Mouse (Mus musculus) liver, adult 2 months (tissue): ENCODE results near the gene Tanc1. TPM values are rescaled to one million over a fixed set of nuclear protein-coding genes. Genes with fewer than 3 reads are reported as not detected.

Experiments used
- DNase-seq: peaks from one replicate; pipeline ENCODE4 v3.0.0-alpha.2; 2011; ENCODE audit warnings: low read depth, low spot score; ENCODE audit errors: extremely low read depth
- H3K27ac ChIP-seq: fragments of 200-500 bp; replicated peaks from 2 replicates; pipeline ENCODE4 v1.5.1; 2012; ENCODE audit warnings: low read depth, mild to moderate bottlenecking, control low read depth, inconsistent platforms, low read length; ENCODE audit not compliant: insufficient read depth
- H3K27me3 ChIP-seq: fragments of 200-500 bp; 2 replicates; pipeline ENCODE4 v1.6.1; 2012; ENCODE audit warnings: mild to moderate bottlenecking, moderate library complexity, low read length, inconsistent platforms; ENCODE audit not compliant: control insufficient read depth, insufficient read depth
- H3K36me3 ChIP-seq: fragments of 200-500 bp; 2 replicates; pipeline ENCODE4 v1.6.1; 2012; ENCODE audit warnings: low read length, inconsistent platforms; ENCODE audit not compliant: control insufficient read depth, insufficient read depth
- H3K4me1 ChIP-seq: fragments of 200-500 bp; 2 replicates; pipeline ENCODE4 v1.6.1; 2011; ENCODE audit warnings: low read length; ENCODE audit not compliant: control insufficient read depth, insufficient read depth
- H3K4me3 ChIP-seq: fragments of 200-500 bp; 2 replicates; pipeline ENCODE4 v1.5.1; 2011; ENCODE audit warnings: low read depth, mild to moderate bottlenecking, control low read depth, low read length, moderate library complexity; ENCODE audit not compliant: insufficient read depth
- H3K79me2 ChIP-seq: fragments of 200-500 bp; 2 replicates; pipeline ENCODE4 v1.6.1; 2012; ENCODE audit warnings: inconsistent platforms, mild to moderate bottlenecking, low read length, moderate library complexity; ENCODE audit not compliant: control insufficient read depth, insufficient read depth
- H3K9ac ChIP-seq: fragments of 200-500 bp; 2 replicates; pipeline ENCODE4 v1.6.1; 2012; ENCODE audit warnings: low read depth, mild to moderate bottlenecking, control low read depth, inconsistent platforms, low read length
- CTCF ChIP-seq: fragments of 200-500 bp; IDR thresholded peaks from 2 replicates; pipeline ENCODE4 v1.5.1; 2011; ENCODE audit warnings: low read depth, low read length, control low read depth
- POLR2A ChIP-seq: fragments of 200-500 bp; IDR thresholded peaks from 2 replicates; pipeline ENCODE4 v1.6.1; 2011; ENCODE audit warnings: low read length, control low read depth; ENCODE audit not compliant: insufficient read depth; ENCODE audit errors: extremely low read depth
- WGBS: fragments of 180-500 bp; shearing (Covaris S2); methylation state at CpG from one replicate; pipeline ENCODE4 v1.1.7; 2018; 5-methylcytosine and 5-hydroxymethylcytosine counted together
- polyA plus RNA-seq: library from polyadenylated mRNA; depleted of rRNA; stranded (reverse); fragments of >200 nt; gene quantifications from 2 replicates; pipeline ENCODE4 v1.2.3, GENCODE M21; 2012
- total RNA-seq: library from RNA; depleted of rRNA; stranded (reverse); fragments of >200 nt; gene quantifications from 2 replicates; pipeline ENCODE4 v1.2.3, GENCODE M21; 2014

Gene Tanc1
- total and polyA plus RNA-seq, 2 experiments, result 2.7 to 5.0 TPM

- no peaks in the 10 kb centered on the region for H3K36me3 ChIP-seq
- peak; percentile 90 for DNase-seq
Observed at GRCm38 (mm10) chr2:59598286-59598685, 13.6 kb upstream of the Tanc1 start.

GRCm38 (mm10) chr2:59598894-59599293 lies 12.9 kb upstream of the Tanc1 start:
- H3K4me3 ChIP-seq, result no peak overlapping the region
- TF ChIP-seq CTCF (no peak), POLR2A (no peak)
- DNase-seq, result no peak
- no peak overlapping the region for H3K27ac ChIP-seq
- peaks cover 16% of the 10 kb centered on the region for H3K4me1 ChIP-seq
- no peaks in the 10 kb centered on the region for H3K36me3 ChIP-seq
- no peaks in the 10 kb centered on the region for H3K79me2 ChIP-seq
- no peaks in the 10 kb centered on the region for H3K27me3 ChIP-seq
- H3K9ac ChIP-seq, result no peak overlapping the region
- 7% methylated on average over 4 of the region's 4 CpGs for WGBS

More at GRCm38 (mm10) chr2:59598286-59598685, 13.6 kb upstream of the Tanc1 start:
- Histone ChIP-seq H3K27me3 (no peaks in the 10 kb centered on the region), H3K4me3 (no peak overlapping the region), H3K9ac (no peak overlapping the region), H3K79me2 (no peaks in the 10 kb centered on the region), H3K27ac (no peak overlapping the region), H3K4me1 (peaks cover 16% of the 10 kb centered on the region)
- TF ChIP-seq POLR2A (no peak), CTCF (no peak)
- WGBS, result 29% methylated on average over 6 of the region's 6 CpGs

- TF ChIP-seq CTCF (no peak), POLR2A (no peak)
- 4% methylated on average over 7 of the region's 7 CpGs for WGBS
- Histone ChIP-seq H3K36me3 (no peaks in the 10 kb centered on the region), H3K27me3 (no peaks in the 10 kb centered on the region), H3K79me2 (no peaks in the 10 kb centered on the region), H3K4me1 (peaks cover 16% of the 10 kb centered on the region), H3K4me3 (no peak overlapping the region), H3K9ac (no peak overlapping the region), H3K27ac (no peak overlapping the region)
- peak; percentile 71 for DNase-seq
Observed at GRCm38 (mm10) chr2:59599338-59600111, 12.3 kb upstream of the Tanc1 start.

GRCm38 (mm10) chr2:59600123-59600840 lies 11.6 kb upstream of the Tanc1 start:
- H3K79me2 ChIP-seq, result no peaks in the 10 kb centered on the region
- 61% methylated on average over 19 of the region's 19 CpGs for WGBS
- H3K4me3 ChIP-seq, result no peak overlapping the region
- H3K27ac ChIP-seq, result no peak overlapping the region
- peak; percentile 80 for DNase-seq
- H3K9ac ChIP-seq, result no peak overlapping the region
- no peak for TF ChIP-seq CTCF
- TF ChIP-seq POLR2A, result no peak
- H3K36me3 ChIP-seq, result no peaks in the 10 kb centered on the region
- no peaks in the 10 kb centered on the region for H3K27me3 ChIP-seq
- peaks cover 16% of the 10 kb centered on the region for H3K4me1 ChIP-seq

- no peaks in the 10 kb centered on the region for H3K79me2 ChIP-seq
- H3K27ac ChIP-seq, result no peak overlapping the region
- no peaks in the 10 kb centered on the region for H3K36me3 ChIP-seq
- no peak overlapping the region for H3K4me3 ChIP-seq
- H3K9ac ChIP-seq, result no peak overlapping the region
- TF ChIP-seq CTCF (no peak), POLR2A (no peak)
- H3K27me3 ChIP-seq, result no peaks in the 10 kb centered on the region
- 38% methylated on average over 2 of the region's 2 CpGs for WGBS
- peaks cover 16% of the 10 kb centered on the region for H3K4me1 ChIP-seq
- peak; percentile 62 for DNase-seq
Observed at GRCm38 (mm10) chr2:59600980-59601379, 10.9 kb upstream of the Tanc1 start.

GRCm38 (mm10) chr2:59601452-59601851 lies 10.4 kb upstream of the Tanc1 start:
- WGBS, result 94% methylated on average over 8 of the region's 8 CpGs
- no peaks in the 10 kb centered on the region for H3K27me3 ChIP-seq
- no peaks in the 10 kb centered on the region for H3K36me3 ChIP-seq
- H3K27ac ChIP-seq, result no peak overlapping the region
- no peak for TF ChIP-seq CTCF
- TF ChIP-seq POLR2A, result no peak
- H3K9ac ChIP-seq, result no peak overlapping the region
- H3K4me1 ChIP-seq, result peaks cover 16% of the 10 kb centered on the region
- DNase-seq, result no peak
- no peaks in the 10 kb centered on the region for H3K79me2 ChIP-seq
- no peak overlapping the region for H3K4me3 ChIP-seq
